15 mouse cellular contexts compared by ENCODE assay signal in genomic region chrX:48523512-48523911, GRCm38 (mm10). TPM values are rescaled to one million over a fixed set of nuclear protein-coding genes. Genes with fewer than 3 reads are reported as not detected.
DNase-seq lines count a peak whose midpoint lies in the region; ATAC-seq and TF ChIP-seq lines count a peak whose summit lies in the region.
"Had no signal": no experiment of that assay in that cellular context is flagged by ENCODE, and none has a peak within 500 bp of the region (broad histone marks: within the 10 kb centered on the region; RNA-seq: fewer than 3 reads in every experiment).

No protein-coding gene starts in this region.

- H3K9ac ChIP-seq in forebrain, embryonic 15.5 days (replicated peaks), result no peak overlapping the region
- no peak overlapping the region for H3K9ac ChIP-seq in forebrain, embryonic 12.5 days
- peak overlapping the region; percentile 24; the same call in 1 of the 2 replicates for H3K9ac ChIP-seq in hindbrain, embryonic 14.5 days
- no peak overlapping the region for H3K9ac ChIP-seq in midbrain, postnatal 0 days (replicated peaks; ENCODE audit: low read length, poor library complexity, severe bottlenecking)
- no peak overlapping the region for H3K9ac ChIP-seq in kidney, embryonic 15.5 days
- H3K9ac ChIP-seq: heart, embryonic 15.5 days had no signal

- peak overlapping the region; percentile 8; the same call in 1 of the 2 replicates for H3K4me2 ChIP-seq in forebrain, embryonic 15.5 days (replicated peaks)
- H3K4me2 ChIP-seq in forebrain, embryonic 12.5 days, result no peak overlapping the region
- H3K4me2 ChIP-seq in hindbrain, embryonic 14.5 days (replicated peaks), result peak overlapping the region; percentile 80
- H3K4me2 ChIP-seq in midbrain, postnatal 0 days (ENCODE audit: low read depth, low read length, poor library complexity, severe bottlenecking), result peak overlapping the region; percentile 39
- H3K4me2 ChIP-seq in kidney, embryonic 15.5 days, result no peak overlapping the region
- H3K4me2 ChIP-seq: heart, embryonic 15.5 days; liver, embryonic 11.5 days had no signal

- WGBS in forebrain, embryonic 15.5 days, result 61% methylated on average over 3 of the region's 3 CpGs
- WGBS in forebrain, embryonic 12.5 days, result 65% methylated on average over 3 of the region's 3 CpGs
- 55% methylated on average over 3 of the region's 3 CpGs for WGBS in hindbrain, embryonic 14.5 days
- WGBS in midbrain, postnatal 0 days, result 43% methylated on average over 3 of the region's 3 CpGs
- WGBS in kidney, embryonic 15.5 days, result 64% methylated on average over 3 of the region's 3 CpGs

- no peaks in the 10 kb centered on the region for H3K27me3 ChIP-seq in forebrain, embryonic 15.5 days
- H3K27me3 ChIP-seq in forebrain, embryonic 12.5 days, result no peaks in the 10 kb centered on the region
- no peaks in the 10 kb centered on the region for H3K27me3 ChIP-seq in hindbrain, embryonic 14.5 days (ENCODE audit: control insufficient read depth, insufficient read depth, low read length)
- no peaks in the 10 kb centered on the region for H3K27me3 ChIP-seq in midbrain, postnatal 0 days (ENCODE audit: insufficient read depth, low read length)
- H3K27me3 ChIP-seq in kidney, embryonic 15.5 days, result no peaks in the 10 kb centered on the region; the same call in 1 of the 2 replicates
- H3K27me3 ChIP-seq: heart, embryonic 15.5 days had no signal

- H3K36me3 ChIP-seq in forebrain, embryonic 15.5 days, result no peaks in the 10 kb centered on the region
- no peaks in the 10 kb centered on the region for H3K36me3 ChIP-seq in forebrain, embryonic 12.5 days (replicated peaks)
- H3K36me3 ChIP-seq in hindbrain, embryonic 14.5 days (replicated peaks; ENCODE audit: control insufficient read depth, insufficient read depth), result no peaks in the 10 kb centered on the region
- H3K36me3 ChIP-seq in midbrain, postnatal 0 days (ENCODE audit: insufficient read depth, low read length), result no peaks in the 10 kb centered on the region
- no peaks in the 10 kb centered on the region for H3K36me3 ChIP-seq in kidney, embryonic 15.5 days
- H3K36me3 ChIP-seq: heart, embryonic 15.5 days had no signal

- 0 out of 2 replicates have a peak overlapping the region, but pooled peaks have one; percentile 13 for H3K4me3 ChIP-seq in forebrain, embryonic 15.5 days
- no peak overlapping the region for H3K4me3 ChIP-seq in forebrain, embryonic 12.5 days (replicated peaks)
- peak overlapping the region; percentile 9; the same call in 1 of the 2 replicates for H3K4me3 ChIP-seq in hindbrain, embryonic 14.5 days (replicated peaks; ENCODE audit: low read length)
- peak overlapping the region; percentile 14; the same call in 1 of the 2 replicates for H3K4me3 ChIP-seq in midbrain, postnatal 0 days (ENCODE audit: low read depth, low read length)
- H3K4me3 ChIP-seq in kidney, embryonic 15.5 days (replicated peaks), result no peak overlapping the region
- H3K4me3 ChIP-seq: heart, embryonic 15.5 days had no signal

- H3K4me1 ChIP-seq in forebrain, embryonic 15.5 days, result peaks cover 21% of the 10 kb centered on the region
- no peaks in the 10 kb centered on the region; the same call in 1 of the 2 replicates for H3K4me1 ChIP-seq in forebrain, embryonic 12.5 days
- H3K4me1 ChIP-seq in hindbrain, embryonic 14.5 days (replicated peaks; ENCODE audit: control insufficient read depth, insufficient read depth, low read length), result peaks cover 6% of the 10 kb centered on the region; the same call in 1 of the 2 replicates
- H3K4me1 ChIP-seq in midbrain, postnatal 0 days (ENCODE audit: insufficient read depth, low read length), result no peaks in the 10 kb centered on the region
- H3K4me1 ChIP-seq in kidney, embryonic 15.5 days, result no peaks in the 10 kb centered on the region

- peak; percentile 16 for DNase-seq in CD4-positive, CD25-positive, alpha-beta regulatory T cell, adult 2 months (ENCODE audit: low read depth, low spot score)
- no peak for DNase-seq in hindbrain, embryonic 14.5 days (ENCODE audit: low spot score)
- no peak for DNase-seq in midbrain, postnatal 0 days (ENCODE audit: low spot score)
- no peak for DNase-seq in ovary, postnatal 14 days (ENCODE audit: low spot score)
- no peak for DNase-seq in heart, adult 9 months (ENCODE audit: low spot score in 2 of 2)
- DNase-seq: gastrocnemius, postnatal 10 days; kidney, postnatal 4 days; right cerebral cortex, adult 18-20 months; thymus, adult 2 months had no signal

- no peak overlapping the region for H3K27ac ChIP-seq in forebrain, embryonic 15.5 days (replicated peaks)
- H3K27ac ChIP-seq in forebrain, embryonic 12.5 days, result no peak overlapping the region
- no peak overlapping the region for H3K27ac ChIP-seq in hindbrain, embryonic 14.5 days
- no peak overlapping the region for H3K27ac ChIP-seq in midbrain, postnatal 0 days (ENCODE audit: low read depth, low read length)
- H3K27ac ChIP-seq in kidney, embryonic 15.5 days, result no peak overlapping the region
- H3K27ac ChIP-seq: heart, embryonic 15.5 days had no signal

- no peak for TF ChIP-seq CTCF in midbrain, postnatal 0 days (IDR thresholded peaks at IDR 0.05)

- no peaks in the 10 kb centered on the region for H3K9me3 ChIP-seq in forebrain, embryonic 15.5 days
- H3K9me3 ChIP-seq in forebrain, embryonic 12.5 days, result no peaks in the 10 kb centered on the region
- no peaks in the 10 kb centered on the region for H3K9me3 ChIP-seq in hindbrain, embryonic 14.5 days (ENCODE audit: control insufficient read depth, low read length)
- no peaks in the 10 kb centered on the region for H3K9me3 ChIP-seq in midbrain, postnatal 0 days (ENCODE audit: low read length)
- no peaks in the 10 kb centered on the region for H3K9me3 ChIP-seq in kidney, embryonic 15.5 days (replicated peaks)
- H3K9me3 ChIP-seq: heart, embryonic 15.5 days had no signal

- ATAC-seq in forebrain, embryonic 15.5 days (replicated peaks), result no peak
- ATAC-seq in forebrain, embryonic 12.5 days (ENCODE audit: low FRiP score), result no peak
- ATAC-seq in hindbrain, embryonic 14.5 days (ENCODE audit: low FRiP score), result no peak
- no peak for ATAC-seq in midbrain, postnatal 0 days (ENCODE audit: low FRiP score)
- no peak for ATAC-seq in kidney, embryonic 15.5 days (replicated peaks; ENCODE audit: low FRiP score)
- ATAC-seq: intestine, postnatal 0 days had no signal

RNA-seq across cellular contexts. Expression of gene Rab33a, which starts 4.4 kb away (rescaled TPM):
- 94.3 and 96.5 TPM in 2 replicates for polyA plus RNA-seq in forebrain, embryonic 15.5 days (2015; fragmentation: Nextera tagmentation; extraction: Ambion mirVana)
- 39.5 and 40.6 TPM in 2 replicates for polyA plus RNA-seq in forebrain, embryonic 12.5 days (2016; fragmentation: Nextera tagmentation; extraction: Ambion mirVana)
- 96.4 and 97.0 TPM in 2 replicates for polyA plus RNA-seq in hindbrain, embryonic 14.5 days (2014; fragmentation: Nextera tagmentation; extraction: Ambion mirVana)
- 54.7 and 56.7 TPM in 2 replicates for total RNA-seq in midbrain, postnatal 0 days (2014; rRNA removed)
- polyA plus RNA-seq in midbrain, postnatal 0 days (2015; fragmentation: Nextera tagmentation; extraction: Ambion mirVana), result 81.6 and 83.5 TPM in 2 replicates
- 2.3 and 3.6 TPM in 2 replicates for polyA plus RNA-seq in kidney, embryonic 15.5 days (2015; fragmentation: Nextera tagmentation; extraction: Ambion mirVana)

RNA-seq across cellular contexts. Expression of gene Aifm1, which starts 10.1 kb away (rescaled TPM):
- 52.3 TPM in 2 replicates for polyA plus RNA-seq in forebrain, embryonic 15.5 days (2015; fragmentation: Nextera tagmentation; extraction: Ambion mirVana)
- polyA plus RNA-seq in forebrain, embryonic 12.5 days (2016; fragmentation: Nextera tagmentation; extraction: Ambion mirVana), result 68.1 and 71.5 TPM in 2 replicates
- polyA plus RNA-seq in hindbrain, embryonic 14.5 days (2014; fragmentation: Nextera tagmentation; extraction: Ambion mirVana), result 34.5 and 38.3 TPM in 2 replicates
- 9.2 and 9.8 TPM in 2 replicates for total RNA-seq in midbrain, postnatal 0 days (2014; rRNA removed)
- 25.1 and 26.1 TPM in 2 replicates for polyA plus RNA-seq in midbrain, postnatal 0 days (2015; fragmentation: Nextera tagmentation; extraction: Ambion mirVana)
- 90.7 and 97.2 TPM in 2 replicates for polyA plus RNA-seq in kidney, embryonic 15.5 days (2015; fragmentation: Nextera tagmentation; extraction: Ambion mirVana)

Comparison
In these comparisons a context has a peak if more than half of its experiments do, and no peak if none do; other contexts are left out.
1. H3K4me2 ChIP-seq: peak in forebrain, embryonic 15.5 days (single experiment), hindbrain, embryonic 14.5 days (single experiment) and midbrain, postnatal 0 days (single experiment); none in forebrain, embryonic 12.5 days (single experiment) and kidney, embryonic 15.5 days (single experiment).
2. H3K4me3 ChIP-seq: peak in forebrain, embryonic 15.5 days (single experiment), hindbrain, embryonic 14.5 days (single experiment) and midbrain, postnatal 0 days (single experiment); none in forebrain, embryonic 12.5 days (single experiment) and kidney, embryonic 15.5 days (single experiment).